Mouse (Mus musculus) liver, embryonic 12.5 days (tissue): ENCODE data around the gene Plekha7. TPM values are rescaled to one million over a fixed set of nuclear protein-coding genes. Genes with fewer than 3 reads are reported as not detected.
"Not testable (repeated sequence)": the region's sequence is repeated elsewhere in the genome, so short reads cannot be mapped to it uniquely, and the experiment has no call there.

ENCODE experiments used
- ATAC-seq: fragments of 200-750 bp; cut with Nextera tagmentation; 2 replicates; pipeline ENCODE4 v1.8.0; 2017; ENCODE audit warnings: moderate number of reproducible peaks, mild to moderate bottlenecking, moderate library complexity
- H3K27ac ChIP-seq: fragments of 300-500 bp; sonication (generic); 2 replicates; pipeline ENCODE4 v1.5.1; 2016; ENCODE audit warnings: mild to moderate bottlenecking
- H3K27me3 ChIP-seq: fragments of 300-500 bp; sonication (generic); replicated peaks from 2 replicates; pipeline ENCODE4 v1.6.1; 2016; ENCODE audit warnings: mild to moderate bottlenecking, moderate library complexity
- H3K36me3 ChIP-seq: fragments of 300-500 bp; sonication (generic); 2 replicates; pipeline ENCODE4 v1.6.1; 2016; ENCODE audit warnings: mild to moderate bottlenecking, moderate library complexity
- H3K4me1 ChIP-seq: fragments of 300-500 bp; sonication (generic); 2 replicates; pipeline ENCODE4 v1.6.1; 2016
- H3K4me2 ChIP-seq: fragments of 300-500 bp; sonication (generic); 2 replicates; pipeline ENCODE4 v1.6.1; 2016; ENCODE audit warnings: mild to moderate bottlenecking, moderate library complexity
- H3K4me3 ChIP-seq: fragments of 300-500 bp; sonication (generic); 2 replicates; pipeline ENCODE4 v1.5.1; 2016; ENCODE audit warnings: mild to moderate bottlenecking, moderate library complexity
- H3K9ac ChIP-seq: fragments of 300-500 bp; sonication (generic); 2 replicates; pipeline ENCODE4 v1.6.1; 2016; ENCODE audit warnings: mild to moderate bottlenecking, moderate library complexity
- H3K9me3 ChIP-seq: fragments of 300-500 bp; sonication (generic); replicated peaks from 2 replicates; pipeline ENCODE4 v1.6.1; 2016; ENCODE audit warnings: mild to moderate bottlenecking, moderate library complexity
- WGBS: fragments of 180-500 bp; shearing (Covaris S2); methylation state at CpG from one replicate; pipeline ENCODE4 v1.1.7; 2016; ENCODE audit not compliant: insufficient replicate concordance; 5-methylcytosine and 5-hydroxymethylcytosine counted together
- polyA plus RNA-seq: library from polyadenylated mRNA; unstranded; fragments of >200 nt; fragmentation: Nextera tagmentation; extraction: Ambion mirVana; gene quantifications from 2 replicates; pipeline ENCODE4 v1.2.1, GENCODE M21; 2016

Gene Plekha7
- polyA plus RNA-seq, 1 experiment from 2014 or later, result 3.6 TPM

DNA sequence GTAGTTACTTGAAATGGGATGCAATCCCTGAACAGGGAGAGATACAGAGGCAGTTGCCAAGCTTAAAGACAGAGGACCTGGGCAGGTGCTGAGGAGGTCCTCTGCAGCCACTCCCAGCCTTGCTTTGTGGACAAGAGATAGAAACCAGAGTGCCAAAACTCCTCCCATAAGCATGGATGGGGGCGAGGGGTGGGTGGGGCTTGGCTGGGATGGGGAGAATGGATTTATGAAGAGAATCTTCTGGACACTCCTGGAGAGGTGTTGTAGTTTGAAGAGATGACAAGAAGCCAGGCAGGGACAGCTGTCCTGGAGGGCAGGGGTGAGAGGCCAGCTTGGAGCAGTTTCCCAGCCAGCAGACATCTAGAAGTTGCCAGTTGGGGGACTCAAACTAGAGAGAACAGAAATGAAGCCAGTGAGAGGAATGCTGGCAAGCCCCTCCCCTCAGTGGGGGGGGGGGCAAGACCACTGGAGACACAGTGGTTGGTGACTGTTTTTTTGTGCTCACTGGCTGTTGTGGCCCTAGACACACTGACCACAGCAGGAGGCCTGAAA lies 188.8 kb downstream of the Plekha7 start:
- 79% methylated on average over 1 of the region's 1 CpGs for WGBS
- Histone ChIP-seq H3K9me3 (no peaks in the 10 kb centered on the region), H3K9ac (no peak overlapping the region), H3K4me2 (no peak overlapping the region), H3K4me1 (no peaks in the 10 kb centered on the region), H3K4me3 (no peak overlapping the region), H3K36me3 (no peaks in the 10 kb centered on the region), H3K27ac (no peak overlapping the region), H3K27me3 (no peaks in the 10 kb centered on the region)
- ATAC-seq, result no peak

DNA sequence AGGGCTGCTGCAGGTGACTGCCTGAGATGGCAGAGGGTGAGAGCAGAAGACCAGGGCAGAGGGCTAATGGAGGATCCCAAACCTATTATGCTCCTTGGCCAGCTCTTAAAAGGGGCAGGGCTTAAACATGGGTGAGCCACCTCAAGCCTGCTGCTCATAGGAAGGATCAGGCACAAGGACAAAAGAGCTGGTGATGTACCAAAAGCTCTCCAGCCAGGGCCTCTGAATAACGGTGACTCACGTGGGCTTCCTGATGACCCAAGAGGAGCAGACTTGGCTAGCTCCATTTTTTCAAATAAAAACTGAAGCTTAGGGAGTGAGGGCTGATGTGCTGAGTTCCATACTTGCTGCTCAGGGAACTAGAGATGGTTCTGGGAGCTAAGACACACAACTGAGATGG lies 192.2 kb downstream of the Plekha7 start:
- Histone ChIP-seq H3K4me3 (no peak overlapping the region), H3K27me3 (no peaks in the 10 kb centered on the region), H3K36me3 (no peaks in the 10 kb centered on the region), H3K9ac (no peak overlapping the region), H3K9me3 (no peaks in the 10 kb centered on the region), H3K4me1 (no peaks in the 10 kb centered on the region), H3K27ac (no peak overlapping the region), H3K4me2 (no peak overlapping the region)
- 51% methylated on average over 2 of the region's 2 CpGs for WGBS
- no peak for ATAC-seq

DNA sequence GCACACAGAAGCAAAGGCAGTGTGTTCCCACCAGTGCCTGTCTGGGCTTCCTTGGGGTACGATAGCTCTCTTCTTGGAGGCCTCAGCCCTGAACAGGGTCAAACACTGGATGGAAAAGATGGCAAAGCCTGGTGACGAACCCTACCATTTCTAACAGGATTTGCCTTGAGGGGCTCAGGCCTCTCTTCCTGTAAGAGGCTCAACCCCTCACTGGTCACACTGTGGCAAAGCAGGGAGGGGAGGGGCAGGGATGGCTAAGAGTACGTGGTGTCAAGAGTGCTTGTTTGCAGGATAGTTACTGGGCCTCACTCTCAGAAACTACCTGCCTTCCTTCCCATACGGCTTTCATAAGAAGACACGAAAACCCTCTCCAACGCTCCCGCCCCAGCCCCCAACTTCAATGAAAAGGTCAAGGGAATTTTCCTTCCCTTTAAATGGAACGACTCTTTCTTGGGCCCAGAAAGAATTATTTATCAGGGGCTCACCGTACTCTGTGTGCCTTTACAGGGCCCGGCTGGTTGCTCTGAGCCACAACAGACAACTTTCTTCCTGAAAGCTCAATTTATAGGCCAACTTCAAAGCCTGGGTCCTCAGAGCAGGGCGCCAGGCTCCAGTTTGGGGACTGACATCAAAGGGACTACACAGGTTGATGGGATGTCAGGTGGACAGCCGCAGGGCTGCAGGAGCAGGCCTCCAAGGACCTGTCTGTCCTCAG lies 192.8 kb downstream of the Plekha7 start:
- no peak for ATAC-seq
- WGBS, result 70% methylated on average over 12 of the region's 12 CpGs
- Histone ChIP-seq H3K27me3 (no peaks in the 10 kb centered on the region), H3K9ac (no peak overlapping the region), H3K9me3 (no peaks in the 10 kb centered on the region), H3K4me2 (no peak overlapping the region), H3K4me1 (no peaks in the 10 kb centered on the region), H3K4me3 (no peak overlapping the region), H3K27ac (no peak overlapping the region), H3K36me3 (no peaks in the 10 kb centered on the region)

DNA sequence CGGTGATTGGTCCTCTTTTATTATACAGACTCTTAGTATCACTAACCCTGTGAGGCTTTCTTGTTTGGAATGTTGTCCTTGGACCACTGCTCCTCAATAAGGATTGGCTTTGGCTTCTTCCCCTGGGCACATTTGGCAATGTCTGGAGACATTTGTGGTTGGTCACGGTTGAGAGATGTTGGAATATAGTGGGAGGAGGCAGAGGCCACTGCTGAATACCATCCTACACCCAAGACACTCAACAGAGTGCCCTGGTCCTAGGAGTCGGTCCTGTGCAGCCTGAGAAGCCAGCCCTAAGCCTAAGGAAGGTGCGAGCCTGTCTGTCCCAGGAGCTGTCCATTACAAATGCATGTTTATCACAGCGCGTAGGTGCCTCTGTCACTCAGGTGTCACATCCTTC lies 196.6 kb downstream of the Plekha7 start:
- no peak for ATAC-seq
- Histone ChIP-seq H3K4me1 (no peaks in the 10 kb centered on the region), H3K4me2 (no peak overlapping the region), H3K27me3 (no peaks in the 10 kb centered on the region), H3K36me3 (peaks cover 5% of the 10 kb centered on the region), H3K9me3 (no peaks in the 10 kb centered on the region), H3K4me3 (no peak overlapping the region), H3K27ac (no peak overlapping the region), H3K9ac (no peak overlapping the region)
- WGBS, result 74% methylated on average over 6 of the region's 6 CpGs

DNA sequence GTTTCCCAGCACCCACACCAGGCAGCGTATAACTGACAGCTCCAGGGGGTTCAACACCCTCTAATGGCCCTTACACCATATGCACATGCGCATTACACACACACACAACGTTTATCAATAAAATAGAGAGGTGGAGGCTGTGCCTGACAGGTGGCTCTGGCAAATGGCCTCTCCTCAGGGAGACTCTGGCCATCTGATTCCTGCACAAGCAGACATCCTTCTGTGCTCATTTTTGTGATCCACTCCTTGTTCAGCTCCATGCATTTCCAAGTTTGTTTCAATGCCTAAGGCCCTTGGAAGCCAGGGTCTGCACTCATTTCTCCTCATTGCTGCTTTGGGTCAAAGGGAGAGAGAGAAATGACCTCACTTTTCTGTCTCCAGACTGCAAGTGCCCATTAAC lies 197.5 kb downstream of the Plekha7 start:
- Histone ChIP-seq H3K9ac (no peak overlapping the region), H3K27ac (no peak overlapping the region), H3K4me2 (no peak overlapping the region), H3K9me3 (no peaks in the 10 kb centered on the region), H3K4me3 (no peak overlapping the region), H3K36me3 (peaks cover 14% of the 10 kb centered on the region), H3K27me3 (no peaks in the 10 kb centered on the region), H3K4me1 (no peaks in the 10 kb centered on the region)
- WGBS, result 64% methylated on average over 3 of the region's 3 CpGs
- ATAC-seq, result no peak

DNA sequence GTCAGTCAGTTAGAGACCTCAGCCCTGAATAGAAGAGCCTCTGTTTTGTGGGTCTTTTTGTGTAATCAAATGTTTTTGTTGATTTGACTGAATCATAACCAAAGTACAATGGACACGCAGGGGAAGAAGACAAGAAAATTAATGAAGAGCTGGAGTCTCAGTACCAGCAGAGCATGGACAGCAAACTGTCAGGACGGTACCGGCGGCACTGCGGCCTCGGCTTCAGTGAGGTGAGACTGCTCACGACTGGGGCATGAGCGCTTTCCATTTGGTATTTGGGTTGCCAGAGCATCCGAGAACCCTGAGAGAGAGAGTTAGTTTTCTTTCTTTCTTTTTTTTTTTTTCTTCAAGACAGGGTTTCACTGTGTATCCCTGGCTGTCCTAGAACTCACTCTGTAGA lies 205.1 kb downstream of the Plekha7 start:
- no peaks in the 10 kb centered on the region for H3K9me3 ChIP-seq
- no peak overlapping the region for H3K4me2 ChIP-seq
- no peaks in the 10 kb centered on the region for H3K27me3 ChIP-seq
- H3K4me1 ChIP-seq, result 0 out of 2 replicates have a peak, but pooled peaks cover 2% of the 10 kb centered on the region
- ATAC-seq, result no peak
- no peak overlapping the region for H3K9ac ChIP-seq
- H3K36me3 ChIP-seq, result peaks cover 75% of the 10 kb centered on the region
- WGBS, result 93% methylated on average over 9 of the region's 9 CpGs
- H3K27ac ChIP-seq, result no peak overlapping the region
- H3K4me3 ChIP-seq, result no peak overlapping the region

DNA sequence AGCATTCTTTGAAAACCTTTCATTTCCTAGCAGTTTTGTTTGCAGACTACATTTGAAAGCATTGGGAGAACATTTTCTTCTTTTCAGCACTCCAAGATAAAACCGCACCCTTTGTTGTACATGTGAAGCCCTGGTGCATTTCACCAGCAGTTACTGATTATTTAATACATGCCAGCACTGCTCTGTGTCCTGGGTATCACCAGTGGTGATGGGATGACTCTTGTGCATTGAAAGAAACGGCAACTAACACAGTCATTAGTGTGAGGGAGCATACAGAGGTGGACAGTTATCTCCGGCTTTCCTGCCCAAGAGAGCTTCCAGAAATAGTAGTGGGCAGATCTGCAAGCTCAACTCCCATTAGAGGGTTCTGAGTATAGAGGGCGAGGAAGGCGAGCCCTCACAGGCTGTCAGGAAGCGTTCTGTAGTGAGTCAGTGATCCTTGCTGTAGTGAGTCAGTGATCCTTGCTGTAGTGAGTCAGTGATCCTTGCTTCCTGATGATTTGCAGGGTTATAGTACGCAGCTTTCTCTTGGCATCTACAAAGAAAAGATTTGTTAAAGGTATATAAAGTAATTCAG lies 208.1 kb downstream of the Plekha7 start:
- no peak overlapping the region for H3K9ac ChIP-seq
- ATAC-seq, result 0 out of 2 replicates have a peak, but pooled peaks have one; percentile 52
- no peaks in the 10 kb centered on the region for H3K27me3 ChIP-seq
- H3K9me3 ChIP-seq, result no peaks in the 10 kb centered on the region
- no peak overlapping the region for H3K4me2 ChIP-seq
- H3K27ac ChIP-seq, result no peak overlapping the region
- 79% methylated on average over 7 of the region's 7 CpGs for WGBS
- no peak overlapping the region for H3K4me3 ChIP-seq
- peaks cover 30% of the 10 kb centered on the region for H3K4me1 ChIP-seq
- peaks cover 58% of the 10 kb centered on the region for H3K36me3 ChIP-seq

DNA sequence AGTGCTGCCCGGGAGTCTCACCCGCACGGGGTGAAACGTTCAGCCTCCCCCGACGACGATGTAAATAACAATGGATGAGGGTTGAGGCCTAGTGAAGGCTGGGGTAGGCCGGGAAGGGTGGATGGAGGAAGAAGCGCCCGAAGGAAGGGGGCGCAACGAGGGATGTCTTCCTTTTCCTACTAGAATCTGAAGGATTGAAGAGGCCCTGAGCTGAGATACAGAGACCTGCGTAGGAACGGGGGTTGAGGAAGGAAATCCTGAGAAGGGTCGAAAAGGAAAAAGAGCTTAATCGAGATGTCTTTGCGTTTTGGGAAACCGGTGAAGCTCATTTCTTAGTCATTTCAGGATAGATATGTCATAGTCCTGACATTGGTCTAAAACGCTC lies 214.7 kb downstream of the Plekha7 start:
- H3K9me3 ChIP-seq, result no peaks in the 10 kb centered on the region
- peaks cover 47% of the 10 kb centered on the region for H3K4me1 ChIP-seq
- WGBS, result under 1% methylated on average over 19 of the region's 19 CpGs
- H3K27ac ChIP-seq, result peak overlapping the region; percentile 81
- H3K36me3 ChIP-seq, result peaks cover 3% of the 10 kb centered on the region; the same call in 1 of the 2 replicates
- 0 out of 2 replicates have a peak, but pooled peaks cover 3% of the 10 kb centered on the region for H3K27me3 ChIP-seq
- peak overlapping the region; percentile 75 for H3K4me2 ChIP-seq
- peak overlapping the region; percentile 84 for H3K9ac ChIP-seq
- peak overlapping the region; percentile 74 for H3K4me3 ChIP-seq
- ATAC-seq, result peak; percentile 79

DNA sequence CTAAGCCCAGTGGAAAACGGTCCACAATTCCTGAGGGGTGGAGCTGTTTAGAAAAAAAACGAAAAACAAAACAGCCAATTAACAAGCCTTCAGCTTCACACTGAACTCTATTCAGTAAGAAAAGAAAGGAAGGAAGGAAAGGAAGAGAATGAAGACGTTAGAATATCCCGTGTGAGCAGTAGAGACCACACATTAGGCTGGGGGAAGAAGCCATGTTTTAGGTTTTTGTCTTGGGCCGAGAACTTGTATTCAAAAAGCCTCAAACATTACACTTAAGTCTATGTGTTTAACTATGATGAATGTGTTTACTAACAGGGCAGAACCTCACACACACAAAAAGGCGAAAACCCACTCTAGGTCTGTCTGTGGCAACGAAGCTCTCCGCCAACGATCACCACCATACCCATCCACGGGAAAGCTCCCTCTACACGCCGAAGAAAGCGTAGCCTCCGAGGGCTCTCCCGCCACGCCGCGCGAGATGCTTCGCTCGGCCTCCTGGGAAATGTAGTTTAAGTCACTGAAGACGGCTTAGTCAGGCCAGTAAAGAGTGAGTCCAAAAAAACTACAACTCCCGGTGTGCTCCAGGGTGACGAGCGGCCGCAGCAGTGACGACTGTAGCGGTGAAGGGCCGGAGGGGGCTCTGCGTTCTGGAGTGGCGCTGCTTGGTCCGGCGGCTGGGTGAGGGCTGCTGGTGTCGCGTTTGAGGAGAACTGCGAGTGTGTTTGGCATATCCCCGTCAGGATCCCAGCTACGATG lies 215.3 kb downstream of the Plekha7 start:
- H3K4me2 ChIP-seq, result peak overlapping the region; percentile 75
- H3K4me3 ChIP-seq, result peak overlapping the region; percentile 74
- H3K9ac ChIP-seq, result peak overlapping the region; percentile 84
- 0 out of 2 replicates have a peak, but pooled peaks cover 6% of the 10 kb centered on the region for H3K27me3 ChIP-seq
- peak overlapping the region; percentile 81 for H3K27ac ChIP-seq
- H3K9me3 ChIP-seq, result no peaks in the 10 kb centered on the region
- WGBS, result under 1% methylated on average over 38 of the region's 38 CpGs
- H3K36me3 ChIP-seq, result peaks cover 3% of the 10 kb centered on the region; the same call in 1 of the 2 replicates
- peak; percentile 99 for ATAC-seq
- H3K4me1 ChIP-seq, result peaks cover 46% of the 10 kb centered on the region

DNA sequence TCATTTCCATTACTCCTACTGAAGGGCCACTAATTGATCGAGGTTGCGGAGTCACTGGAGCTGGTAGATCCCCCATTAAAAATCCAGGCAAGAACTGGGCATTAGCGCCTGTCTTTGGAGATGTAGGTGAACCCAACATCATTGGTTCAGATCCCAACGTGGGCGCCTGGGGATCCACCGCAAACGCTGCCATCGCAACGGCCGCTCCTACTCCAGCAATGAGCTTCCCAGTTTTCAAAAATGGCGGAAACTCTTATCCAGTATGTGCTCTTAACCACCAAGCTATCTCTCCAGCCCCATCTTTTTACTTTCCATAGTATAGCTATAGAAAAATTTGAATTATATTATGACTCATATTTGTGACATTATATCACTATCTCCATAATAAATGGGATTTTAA lies 223.8 kb downstream of the Plekha7 start, which contains the start of gene Gm4353:
Gene Gm4353 (minus strand): TSS at position 270 of the 400 bp plus-strand sequence.
- H3K9ac ChIP-seq, H3K36me3 ChIP-seq, H3K9me3 ChIP-seq, H3K4me3 ChIP-seq, H3K27ac ChIP-seq, H3K4me2 ChIP-seq, ATAC-seq, H3K4me1 ChIP-seq, H3K27me3 ChIP-seq: not testable (repeated sequence)
- WGBS, result 88% methylated on average over 11 of the region's 11 CpGs
